Mouse (Mus musculus) urinary bladder, adult 18-20 months (tissue): ENCODE results near the gene Barhl2.

Source experiments
- DNase-seq, 2 experiments: peaks; one replicate each; pipeline ENCODE4 v3.0.0; 2022; ENCODE audit warnings: low spot score in 2 of 2, mixed read lengths in 2 of 2

Gene Barhl2

DNA sequence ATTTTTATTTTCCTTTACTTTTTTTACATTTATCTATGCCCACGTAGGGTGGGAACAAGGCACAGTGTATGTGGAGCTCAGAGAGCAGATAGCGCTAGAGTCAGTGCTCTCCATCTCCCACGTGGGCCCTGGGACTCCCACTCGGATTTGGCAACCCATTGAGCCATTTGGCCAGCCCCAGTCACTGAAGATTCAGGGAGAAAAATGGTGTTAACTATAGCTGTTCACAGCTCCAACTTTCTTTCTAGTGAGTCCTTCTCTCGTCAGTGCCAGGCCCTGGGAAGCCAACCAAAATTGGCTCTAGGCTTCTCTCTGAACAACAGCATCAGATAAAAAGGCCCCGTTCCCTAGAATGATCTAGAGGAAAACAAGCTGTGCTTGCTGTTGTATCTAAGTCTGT lies 42.2 kb downstream of the Barhl2 start:
- no peak for DNase-seq

DNA sequence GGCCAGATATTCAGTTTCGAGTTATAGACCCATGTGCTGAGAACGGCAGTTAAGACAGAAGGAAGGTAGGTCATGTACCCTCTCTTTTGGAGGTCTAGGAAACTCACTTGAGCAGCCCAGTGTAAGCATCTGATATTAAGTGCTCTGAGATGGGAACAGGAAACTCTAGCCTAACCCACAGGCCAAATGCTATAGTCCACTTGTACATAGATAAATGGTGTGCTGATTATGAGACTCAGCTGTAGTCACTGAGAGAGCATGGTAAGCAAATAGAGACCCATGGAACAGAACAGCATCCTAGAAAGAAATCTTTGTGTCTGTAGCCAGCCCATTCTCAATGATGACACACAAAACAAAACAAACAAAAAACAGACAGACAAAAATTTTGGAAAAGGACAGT lies 55.2 kb downstream of the Barhl2 start:
- DNase-seq = no peak
